Mouse (Mus musculus): ENCODE data around the gene Zdhhc7.

The Zdhhc7 gene

GRCm38 (mm10) chr8:120114315-120114841 is 13.1 kb upstream of the Zdhhc7 start:
- no peak for DNase-seq (ENCODE audit: low spot score in 2 of 2)

DNA sequence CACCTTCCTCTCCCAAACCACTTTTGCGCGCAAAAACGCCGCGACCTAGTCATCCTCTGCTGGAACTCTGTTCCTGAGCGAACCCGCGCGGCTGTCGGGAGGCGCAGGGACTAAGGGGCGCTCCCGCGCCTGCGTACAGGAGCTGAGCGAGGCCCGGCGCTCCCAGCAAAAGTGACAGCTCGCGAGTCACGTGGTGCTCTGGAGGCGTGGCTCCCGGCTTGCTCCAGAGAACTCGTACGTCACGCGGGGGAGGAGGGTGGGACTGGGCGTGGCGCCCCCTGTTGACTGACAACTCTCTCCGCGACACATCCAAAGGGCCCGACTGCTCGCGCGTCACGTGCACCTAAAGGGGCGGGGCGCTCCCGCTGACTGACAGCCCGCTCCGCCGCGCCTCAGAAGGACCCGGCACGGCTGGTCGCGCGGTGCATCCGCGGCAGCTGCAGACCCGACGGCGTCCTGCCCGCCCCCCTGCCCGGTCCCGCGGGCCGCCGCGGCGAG is 12.5 kb upstream of the Zdhhc7 start, which contains the start of gene 6430548M08Rik:
Gene 6430548M08Rik, plus strand, starts transcription at position 395 of the 498 bp plus-strand sequence.
- DNase-seq (ENCODE audit: low spot score in 2 of 2): peak; percentile 100

DNA sequence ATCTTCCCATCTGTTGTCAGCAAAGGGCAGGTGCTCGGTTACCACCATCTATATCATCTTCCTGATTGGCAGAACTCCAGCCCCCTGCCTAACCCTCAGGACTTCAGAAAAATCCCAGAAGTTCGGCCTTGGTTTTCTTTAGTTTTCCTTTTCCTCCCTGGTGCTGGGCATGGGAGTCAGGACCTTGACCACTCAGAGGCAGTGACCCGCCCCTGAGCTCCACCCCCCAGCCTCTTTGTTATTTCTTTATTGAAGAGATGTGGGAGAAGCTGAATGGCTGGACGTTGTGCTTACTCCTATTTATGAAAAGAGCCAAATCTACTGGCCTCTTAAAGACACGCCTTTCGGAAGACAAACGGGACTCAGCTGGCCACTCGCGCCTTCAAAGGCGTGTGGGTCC is 12.0 kb upstream of the Zdhhc7 start:
- no peak for DNase-seq (ENCODE audit: low spot score in 2 of 2)

- no peak for DNase-seq (ENCODE audit: low spot score in 2 of 2)
Observed at GRCm38 (mm10) chr8:120112535-120112934, 11.3 kb upstream of the Zdhhc7 start.

DNA sequence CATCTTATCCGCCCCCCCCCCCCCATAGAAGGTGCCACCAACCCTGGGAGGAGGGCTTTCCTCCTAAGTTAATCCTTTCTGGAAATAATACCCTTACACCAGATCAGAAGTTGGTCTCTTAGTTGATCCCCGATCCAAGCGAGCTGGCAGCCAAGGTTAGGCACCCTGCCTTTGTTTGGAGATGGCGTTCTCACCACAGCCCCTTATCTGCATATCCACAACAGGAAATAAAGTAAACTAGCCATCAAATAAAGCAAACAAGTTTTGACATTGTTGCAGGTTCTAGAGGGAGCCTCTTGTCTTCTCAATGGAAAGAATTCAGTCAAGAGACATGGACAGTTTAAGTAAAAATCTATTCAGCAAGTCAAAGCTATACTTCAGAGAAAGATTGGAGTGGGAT is 10.1 kb upstream of the Zdhhc7 start:
- DNase-seq (ENCODE audit: low spot score in 2 of 2): no peak

- DNase-seq (ENCODE audit: low spot score in 2 of 2): no peak
Observed at GRCm38 (mm10) chr8:120110966-120111365, 9.7 kb upstream of the Zdhhc7 start.

DNA sequence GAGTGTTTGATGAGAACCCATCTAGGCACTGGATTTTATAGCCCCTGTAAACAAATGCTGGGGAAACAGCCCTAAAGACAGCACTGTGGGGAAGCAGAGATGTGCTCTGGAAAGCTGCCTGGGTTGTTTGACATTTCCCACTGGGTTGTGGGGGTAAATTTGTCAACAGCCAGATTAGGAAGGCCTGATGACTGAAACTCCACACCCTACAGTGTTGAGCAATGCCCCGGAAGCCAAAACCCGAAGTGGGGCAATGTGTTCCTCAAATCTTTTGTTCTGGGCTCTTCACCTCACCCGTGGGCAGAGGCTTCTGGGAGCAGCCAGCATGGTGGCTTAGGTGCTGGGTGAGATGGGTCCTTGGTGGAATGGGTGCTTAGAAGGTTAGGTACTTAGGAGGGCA is 7.9 kb upstream of the Zdhhc7 start:
- no peak for DNase-seq (ENCODE audit: low spot score in 2 of 2)

DNA sequence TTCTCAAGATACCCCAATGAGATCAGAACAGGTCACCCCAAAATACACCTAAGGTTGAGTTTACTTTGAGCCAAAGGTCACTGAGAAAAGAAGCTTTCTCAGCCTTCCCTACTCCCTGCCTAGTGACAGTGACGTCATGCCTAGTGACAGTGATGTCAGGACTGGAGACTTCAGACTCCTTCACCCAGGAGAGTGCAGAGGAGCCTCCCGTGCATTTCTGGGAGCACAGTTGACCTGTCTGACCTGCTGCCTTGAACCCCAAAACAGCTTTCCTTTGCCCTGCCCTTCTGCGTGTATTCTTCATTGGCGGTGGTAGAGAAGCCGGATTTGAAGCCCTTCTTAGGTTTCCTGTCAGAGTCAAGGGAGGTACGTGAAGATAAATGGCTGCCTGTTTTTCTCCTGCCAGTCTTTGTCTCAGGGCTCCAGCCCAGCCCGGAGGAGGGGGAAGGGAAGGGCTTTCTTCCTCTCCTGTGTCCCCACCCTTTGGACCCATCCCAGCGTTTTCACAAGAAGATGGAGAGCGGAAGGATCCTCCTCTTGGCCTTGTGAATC is 3.5 kb upstream of the Zdhhc7 start:
- DNase-seq (ENCODE audit: low spot score in 2 of 2): no peak

- DNase-seq (ENCODE audit: low spot score in 2 of 2): no peak
Observed at GRCm38 (mm10) chr8:120103916-120104315, 2.6 kb upstream of the Zdhhc7 start.

GRCm38 (mm10) chr8:120100388-120101067 is 754 bp downstream of the Zdhhc7 start:
- DNase-seq (ENCODE audit: low spot score in 2 of 2): no peak

GRCm38 (mm10) chr8:120096486-120096885 is 4.8 kb downstream of the Zdhhc7 start:
- DNase-seq (ENCODE audit: low spot score in 2 of 2): no peak

DNA sequence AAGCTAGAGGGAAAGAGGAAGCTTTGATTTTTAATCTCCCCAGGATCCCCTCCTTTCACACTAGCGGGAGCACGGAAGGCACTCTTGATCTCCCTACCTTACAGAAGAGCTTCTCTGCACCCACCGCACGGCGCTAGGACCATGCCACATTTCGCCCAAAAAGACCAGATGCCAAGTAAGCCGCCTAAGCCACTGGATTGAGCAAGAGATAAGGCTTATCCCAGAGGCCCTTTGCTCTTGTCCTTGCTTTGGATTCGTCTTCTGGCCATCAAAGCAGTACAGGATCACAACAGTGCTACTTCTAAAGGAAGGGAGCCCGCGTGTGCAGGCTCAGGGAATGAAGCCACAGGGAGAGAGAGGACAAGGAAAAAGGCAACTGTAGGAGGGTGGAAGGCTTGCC is 6.5 kb downstream of the Zdhhc7 start:
- no peak for DNase-seq (ENCODE audit: low spot score in 2 of 2)

GRCm38 (mm10) chr8:120093103-120093502 is 8.2 kb downstream of the Zdhhc7 start:
- no peak for DNase-seq (ENCODE audit: low spot score in 2 of 2)

DNA sequence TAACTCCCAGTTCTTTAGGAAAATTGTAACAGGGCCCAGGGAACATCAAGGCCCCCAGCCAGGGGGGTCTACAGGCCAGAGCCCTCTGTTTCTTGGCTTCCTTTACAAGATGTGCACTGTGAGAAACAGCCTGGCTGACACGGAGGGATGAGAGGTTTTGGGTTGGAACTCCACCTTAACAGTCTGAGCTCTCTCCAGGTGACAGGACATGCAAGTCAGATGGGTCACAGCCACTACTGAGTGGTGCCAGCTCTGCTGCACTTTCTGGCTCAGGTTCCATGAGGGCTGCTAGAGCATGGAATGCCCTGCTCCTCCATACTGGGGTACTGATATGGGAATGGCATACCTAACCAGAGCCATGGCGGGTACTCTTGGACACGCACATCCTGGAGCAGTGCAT is 10.2 kb downstream of the Zdhhc7 start:
- DNase-seq (ENCODE audit: low spot score in 2 of 2): no peak

DNA sequence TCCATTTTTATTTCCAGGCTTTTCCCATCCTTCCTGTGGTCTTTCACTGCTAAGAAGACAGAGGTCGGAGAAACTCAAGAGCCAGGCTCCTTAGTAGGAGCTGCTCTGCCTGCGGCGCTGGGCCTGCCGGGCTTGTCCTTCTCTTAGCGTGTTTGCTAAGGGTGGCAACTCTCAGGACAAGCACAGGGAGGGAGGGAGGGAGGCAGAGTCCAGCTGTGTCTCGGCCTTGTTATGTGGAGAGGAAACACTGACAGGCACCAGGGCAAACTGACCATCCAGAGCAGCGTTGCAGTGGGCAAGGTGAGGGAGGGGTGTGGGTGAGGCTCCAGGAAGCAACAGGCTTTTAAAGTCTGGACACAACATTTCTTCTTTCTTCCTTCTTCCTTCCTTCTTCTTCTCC is 11.8 kb downstream of the Zdhhc7 start:
- no peak for DNase-seq (ENCODE audit: low spot score in 2 of 2)

DNA sequence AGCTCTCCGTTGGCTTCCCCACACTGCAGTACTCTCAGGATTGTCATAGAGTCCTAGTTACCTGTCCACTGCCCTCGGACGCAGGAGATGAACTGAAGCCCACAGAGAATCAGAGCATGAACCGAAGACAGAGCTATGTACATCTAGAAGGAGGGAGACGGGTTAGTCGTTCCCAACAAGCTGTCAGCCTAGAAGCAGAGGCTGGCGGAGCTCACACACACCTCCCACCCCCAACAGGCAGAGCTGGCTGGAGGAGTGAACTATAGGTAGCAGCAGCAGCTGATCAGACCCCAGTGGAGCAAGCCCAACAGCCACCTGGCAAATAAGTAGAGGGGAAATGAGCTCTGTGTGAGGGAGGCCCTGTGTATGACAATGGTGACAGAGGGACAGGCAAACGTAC is 16.5 kb downstream of the Zdhhc7 start:
- peak in 1 of 2 experiments; percentile 28 for DNase-seq (ENCODE audit: low spot score in 2 of 2)

- no peak for DNase-seq (ENCODE audit: low spot score in 2 of 2)
Observed at GRCm38 (mm10) chr8:120083261-120083660, 18.0 kb downstream of the Zdhhc7 start.

DNA sequence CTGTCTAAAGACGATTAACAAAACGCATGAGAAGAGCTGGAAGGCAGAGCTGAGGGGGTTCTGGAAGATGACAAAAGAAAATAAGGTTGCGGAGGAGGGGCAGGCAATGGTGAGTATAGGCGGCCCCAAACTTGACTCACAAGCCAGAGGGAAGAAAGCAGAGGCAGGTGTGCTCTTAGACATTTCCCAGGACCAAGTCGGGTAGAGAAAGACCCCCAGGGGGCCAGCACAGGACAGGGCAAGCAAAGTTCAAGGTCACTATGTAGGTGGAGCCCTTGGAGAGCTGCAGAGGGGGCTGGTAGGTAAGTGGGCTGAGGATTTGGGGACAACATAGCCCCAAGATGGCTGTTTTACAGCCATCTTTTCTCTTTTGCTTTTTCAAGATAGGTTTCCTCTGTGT is 21.9 kb downstream of the Zdhhc7 start:
- DNase-seq (ENCODE audit: low spot score in 2 of 2): no peak

GRCm38 (mm10) chr8:120078080-120078479 is 23.2 kb downstream of the Zdhhc7 start:
- DNase-seq (ENCODE audit: low spot score in 2 of 2): peak; percentile 74 to 77

GRCm38 (mm10) chr8:120075347-120075746 is 25.9 kb downstream of the Zdhhc7 start:
- no peak for DNase-seq (ENCODE audit: low spot score in 2 of 2)

DNA sequence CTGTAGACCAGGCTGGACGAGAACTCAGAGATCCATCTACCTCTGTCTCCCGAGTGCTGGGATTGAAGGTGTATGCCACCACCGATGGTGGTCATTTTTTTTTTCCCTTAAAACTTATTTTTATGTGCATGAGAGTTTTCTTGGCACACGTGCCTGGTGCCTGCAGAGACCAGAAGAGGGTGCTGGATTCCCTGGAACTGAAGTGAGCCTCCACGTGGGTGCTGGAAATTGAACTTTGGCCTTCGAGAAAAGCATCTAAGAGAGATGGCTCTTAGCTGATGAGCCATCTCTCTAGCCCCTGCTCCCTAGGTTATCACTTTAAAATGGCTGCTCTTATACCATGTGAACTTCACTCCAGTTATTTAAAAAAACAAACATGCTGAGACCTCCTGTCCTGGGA is 26.8 kb downstream of the Zdhhc7 start:
- no peak for DNase-seq (ENCODE audit: low spot score in 2 of 2)

DNA sequence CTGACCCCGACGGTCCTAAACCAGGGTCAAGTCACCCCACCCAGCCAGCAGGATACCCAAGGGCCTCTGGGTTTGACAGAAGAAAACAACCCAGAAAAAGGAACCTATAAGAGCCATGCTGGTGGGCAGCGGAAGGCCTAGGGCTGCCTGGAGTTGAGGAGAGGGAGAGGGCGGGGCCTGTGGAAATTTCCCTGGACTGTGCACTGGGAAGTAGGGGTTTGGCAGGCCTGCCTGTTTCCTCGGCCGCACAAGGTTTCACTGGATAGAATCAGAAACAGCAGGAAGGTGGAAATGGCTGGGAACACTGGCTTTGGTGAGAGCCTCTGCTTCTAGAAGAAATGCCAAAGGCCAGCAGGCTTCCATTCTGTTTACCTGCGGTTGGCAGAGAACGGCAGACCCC is 28.5 kb downstream of the Zdhhc7 start:
- no peak for DNase-seq (ENCODE audit: low spot score in 2 of 2)

DNA sequence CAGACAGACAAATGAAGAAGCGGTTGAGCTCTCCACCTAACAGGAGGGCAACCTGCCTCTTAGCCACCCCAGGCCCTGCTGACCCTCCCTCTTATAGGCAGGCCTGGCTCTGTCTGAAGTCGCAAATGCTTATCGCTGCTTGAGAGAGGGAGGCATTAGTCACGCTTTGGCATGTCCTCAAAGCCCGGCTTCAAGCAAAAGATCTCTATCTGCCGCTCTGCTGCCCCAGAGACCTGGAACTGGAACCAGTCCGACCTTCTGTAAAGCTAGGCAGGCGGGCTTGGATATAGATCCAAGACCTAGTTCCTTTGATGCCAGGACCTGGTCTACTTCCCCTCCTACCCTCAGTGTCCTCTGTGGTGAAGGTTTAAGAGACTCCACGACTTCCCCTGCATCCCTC is 29.0 kb downstream of the Zdhhc7 start:
- DNase-seq (ENCODE audit: low spot score in 2 of 2): no peak
